Mouse (Mus musculus) C2C12 (cell line): ENCODE results near the gene Fzd2.

Source experiments
- CTCF ChIP-seq: IDR thresholded peaks from one replicate; pipeline ENCODE4 v1.5.1; 2011; ENCODE audit not compliant: control insufficient read depth, insufficient read depth, insufficient read length
- MAX ChIP-seq: IDR thresholded peaks from one replicate; pipeline ENCODE4 v1.6.1; 2011; ENCODE audit warnings: mild to moderate bottlenecking, control low read depth
- MYOD1 ChIP-seq: IDR thresholded peaks from one replicate; pipeline ENCODE4 v1.6.1; 2011; ENCODE audit warnings: low read depth; ENCODE audit not compliant: control insufficient read depth, insufficient read length
- MYOG ChIP-seq: IDR thresholded peaks from one replicate; pipeline ENCODE4 v1.6.1; 2011; ENCODE audit not compliant: control insufficient read depth, insufficient read length; ENCODE audit errors: extremely low read depth
- USF1 ChIP-seq: IDR thresholded peaks from one replicate; pipeline ENCODE4 v1.6.1; 2011; ENCODE audit warnings: low read depth, mild to moderate bottlenecking, control low read depth, moderate library complexity

DNA sequence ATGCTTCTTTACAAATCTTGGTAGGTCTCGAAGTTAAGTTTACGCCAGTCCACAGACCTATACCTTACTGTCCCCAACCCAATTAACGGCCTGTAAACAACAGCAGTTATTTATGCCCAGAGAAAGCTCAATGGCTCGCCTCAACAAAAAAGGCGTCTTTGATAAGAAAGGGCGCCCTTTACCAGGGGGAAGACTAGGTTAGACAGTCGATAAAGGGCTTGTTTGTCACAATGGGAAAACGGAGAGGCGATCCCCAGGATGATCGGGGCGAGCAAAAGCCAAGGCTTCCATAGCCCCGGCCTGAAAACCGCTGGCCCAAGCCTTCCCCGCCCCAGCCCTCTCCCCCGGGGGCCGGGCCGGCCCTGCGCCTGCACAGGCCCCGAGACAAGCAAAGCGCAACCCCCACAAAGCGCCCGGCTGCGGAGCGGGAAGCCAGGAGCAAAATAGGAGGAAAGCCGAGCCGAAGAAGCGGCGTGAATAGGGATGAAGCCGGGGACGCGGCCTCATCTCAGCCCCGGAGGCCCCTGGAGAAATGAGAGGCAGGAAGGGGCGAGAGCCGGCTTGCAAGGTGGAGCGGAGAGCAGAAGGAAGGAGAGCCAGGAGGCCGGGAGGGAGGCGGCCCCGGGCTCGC, 48.7 kb upstream of the Fzd2 start:
- TF ChIP-seq CTCF: no peak
- no peak for TF ChIP-seq MYOG
- no peak for TF ChIP-seq MYOD1
- TF ChIP-seq MAX: no peak
- no peak for TF ChIP-seq USF1
